Mouse (Mus musculus): ENCODE results near the gene Chrna5. TPM values are rescaled to one million over a fixed set of nuclear protein-coding genes. Genes with fewer than 3 reads are reported as not detected.

Chrna5 gene
- polyA plus RNA-seq, 1 experiment from 2014 or later = 0.20 TPM

GRCm38 (mm10) chr9:54981291-54982191 lies 861 bp downstream of the Chrna5 start:
- no peak overlapping the region for H3K27ac ChIP-seq
- peak overlapping the region; percentile 62 for H3K4me3 ChIP-seq
- no peak overlapping the region for H3K9ac ChIP-seq
- H3K4me1 ChIP-seq = peaks cover 11% of the 10 kb centered on the region
- no peaks in the 10 kb centered on the region for H3K9me3 ChIP-seq (replicated peaks)
- peak; percentile 70 for ATAC-seq
- WGBS (ENCODE audit: insufficient replicate concordance) = under 1% methylated on average over 85 of the region's 85 CpGs
- peak overlapping the region; percentile 81 for H3K4me2 ChIP-seq
- H3K27me3 ChIP-seq (replicated peaks) = peaks cover 70% of the 10 kb centered on the region
- H3K36me3 ChIP-seq = no peaks in the 10 kb centered on the region

- 11% methylated on average over 7 of the region's 7 CpGs for WGBS (ENCODE audit: insufficient replicate concordance)
- Histone ChIP-seq H3K27ac (no peak overlapping the region), H3K27me3 (replicated peaks) (peaks cover 70% of the 10 kb centered on the region), H3K4me1 (peaks cover 11% of the 10 kb centered on the region), H3K4me3 (peak overlapping the region; percentile 62; the same call in 1 of the 2 replicates), H3K4me2 (no peak overlapping the region), H3K36me3 (no peaks in the 10 kb centered on the region), H3K9ac (no peak overlapping the region), H3K9me3 (replicated peaks) (no peaks in the 10 kb centered on the region)
- ATAC-seq = no peak
Measured at GRCm38 (mm10) chr9:54982401-54982800, 1.7 kb downstream of the Chrna5 start.

GRCm38 (mm10) chr9:54990362-54990761 lies 9.7 kb downstream of the Chrna5 start:
- H3K9me3 ChIP-seq (replicated peaks) = no peaks in the 10 kb centered on the region
- 52% methylated on average over 3 of the region's 3 CpGs for WGBS (ENCODE audit: insufficient replicate concordance)
- H3K4me3 ChIP-seq = no peak overlapping the region
- H3K27me3 ChIP-seq (replicated peaks) = peaks cover 23% of the 10 kb centered on the region
- no peak for ATAC-seq
- H3K9ac ChIP-seq = no peak overlapping the region
- no peak overlapping the region for H3K4me2 ChIP-seq
- peaks cover 2% of the 10 kb centered on the region for H3K4me1 ChIP-seq
- no peak overlapping the region for H3K27ac ChIP-seq
- H3K36me3 ChIP-seq = no peaks in the 10 kb centered on the region

DNA sequence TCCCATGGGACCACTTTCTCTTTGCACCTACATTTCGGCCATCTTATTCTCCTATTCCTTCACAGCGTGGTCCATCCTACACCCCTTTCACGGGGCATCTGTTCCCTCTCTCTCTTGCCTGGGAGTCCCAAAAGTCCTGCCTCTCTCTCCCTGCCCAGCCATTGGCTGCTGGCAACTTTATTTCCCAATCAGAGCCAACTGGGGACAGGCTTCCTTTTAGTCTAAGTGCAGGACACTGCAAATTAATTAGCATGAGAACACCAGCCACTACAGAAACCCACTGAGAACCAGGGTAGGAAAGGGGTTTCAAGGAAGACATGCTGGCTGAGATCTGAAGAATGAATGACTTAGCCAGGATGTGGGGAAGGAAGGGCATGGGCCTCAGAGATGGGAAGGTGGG lies 13.7 kb downstream of the Chrna5 start:
- WGBS (ENCODE audit: insufficient replicate concordance) = 64% methylated on average over 3 of the region's 3 CpGs
- H3K9ac ChIP-seq = no peak overlapping the region
- H3K4me3 ChIP-seq = no peak overlapping the region
- no peaks in the 10 kb centered on the region for H3K9me3 ChIP-seq (replicated peaks)
- ATAC-seq = no peak
- peaks cover 8% of the 10 kb centered on the region for H3K4me1 ChIP-seq
- H3K36me3 ChIP-seq = no peaks in the 10 kb centered on the region
- no peak overlapping the region for H3K27ac ChIP-seq
- H3K4me2 ChIP-seq = no peak overlapping the region
- H3K27me3 ChIP-seq (replicated peaks) = peaks cover 17% of the 10 kb centered on the region

DNA sequence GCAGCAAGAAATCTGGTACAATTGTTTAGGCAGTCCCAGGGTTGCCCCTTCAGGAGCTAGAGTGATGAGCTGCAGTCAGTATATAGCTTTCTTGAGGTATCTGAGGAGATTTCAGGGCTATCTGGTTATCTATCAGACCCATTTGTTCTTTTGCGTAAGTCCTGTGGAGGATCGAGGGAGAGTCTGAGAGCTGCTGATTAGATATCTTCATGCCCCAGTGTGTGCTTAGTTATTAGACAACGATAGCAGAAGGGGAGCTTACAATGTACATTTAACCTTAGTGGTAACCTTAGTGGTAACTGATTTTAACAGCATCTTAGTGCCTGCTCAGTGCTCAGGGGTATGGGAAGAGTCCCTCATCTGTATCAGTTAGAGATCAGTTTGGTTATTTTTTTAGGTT lies 15.0 kb downstream of the Chrna5 start:
- Histone ChIP-seq H3K36me3 (no peaks in the 10 kb centered on the region), H3K27ac (no peak overlapping the region), H3K9me3 (replicated peaks) (no peaks in the 10 kb centered on the region), H3K9ac (no peak overlapping the region), H3K4me1 (peaks cover 8% of the 10 kb centered on the region), H3K4me2 (no peak overlapping the region), H3K27me3 (replicated peaks) (peaks cover 21% of the 10 kb centered on the region), H3K4me3 (no peak overlapping the region)
- peak; percentile 66 for ATAC-seq
- WGBS (ENCODE audit: insufficient replicate concordance) = 11% methylated on average over 3 of the region's 3 CpGs

DNA sequence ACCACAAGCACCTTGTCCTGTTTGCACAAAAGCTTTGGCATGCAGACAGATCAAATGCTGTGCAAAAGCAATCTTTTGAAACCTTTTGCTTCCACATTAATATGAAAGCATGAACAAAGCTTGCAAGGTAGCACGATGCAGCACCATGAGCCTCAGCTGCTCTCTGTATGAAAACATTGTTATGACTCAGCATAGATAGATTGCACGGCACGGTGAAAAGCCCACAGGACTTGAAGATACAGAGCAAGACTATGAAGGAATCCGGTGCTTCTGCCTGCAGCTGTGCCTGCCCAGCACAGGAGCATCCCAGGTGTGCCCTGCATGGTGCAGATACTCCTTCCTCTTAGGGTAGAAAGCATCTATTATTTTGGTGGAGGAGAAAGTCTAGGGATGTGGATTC lies 22.9 kb downstream of the Chrna5 start:
- H3K27ac ChIP-seq = no peak overlapping the region
- 64% methylated on average over 4 of the region's 4 CpGs for WGBS (ENCODE audit: insufficient replicate concordance)
- no peak overlapping the region for H3K4me3 ChIP-seq
- H3K27me3 ChIP-seq (replicated peaks) = 0 out of 2 replicates have a peak, but pooled peaks cover 8% of the 10 kb centered on the region
- ATAC-seq = no peak
- no peaks in the 10 kb centered on the region for H3K9me3 ChIP-seq (replicated peaks)
- H3K36me3 ChIP-seq = no peaks in the 10 kb centered on the region
- no peak overlapping the region for H3K4me2 ChIP-seq
- H3K4me1 ChIP-seq = no peaks in the 10 kb centered on the region
- H3K9ac ChIP-seq = no peak overlapping the region

DNA sequence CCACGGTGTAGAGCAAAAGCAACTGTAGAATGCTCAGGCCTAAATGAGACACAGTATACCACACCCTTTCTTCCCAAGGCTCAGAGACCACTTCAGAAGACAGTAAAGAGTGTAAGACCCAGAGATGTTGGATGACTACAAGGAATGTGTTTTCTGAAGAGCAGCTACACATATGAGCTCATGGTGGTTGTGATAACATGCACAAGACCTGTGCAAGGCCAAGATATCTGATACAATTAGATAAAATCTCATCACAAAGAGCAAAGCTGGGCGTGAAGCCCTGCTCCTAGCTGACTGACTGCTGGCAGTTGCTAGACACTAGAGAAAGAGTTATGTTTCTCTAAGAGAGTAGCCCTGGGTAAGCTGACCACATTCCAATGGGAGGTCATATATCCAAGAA lies 29.0 kb downstream of the Chrna5 start:
- Histone ChIP-seq H3K9me3 (replicated peaks) (no peaks in the 10 kb centered on the region), H3K4me1 (0 out of 2 replicates have a peak, but pooled peaks cover 4% of the 10 kb centered on the region), H3K27ac (no peak overlapping the region), H3K27me3 (replicated peaks) (no peaks in the 10 kb centered on the region), H3K9ac (no peak overlapping the region), H3K36me3 (no peaks in the 10 kb centered on the region), H3K4me3 (no peak overlapping the region), H3K4me2 (no peak overlapping the region)
- WGBS (ENCODE audit: insufficient replicate concordance) = 46% methylated on average over 2 of the region's 2 CpGs
- no peak for ATAC-seq

GRCm38 (mm10) chr9:55010588-55011350 lies 30.1 kb downstream of the Chrna5 start:
- Histone ChIP-seq H3K9ac (no peak overlapping the region), H3K27me3 (replicated peaks) (peaks cover 4% of the 10 kb centered on the region; the same call in 1 of the 2 replicates), H3K36me3 (no peaks in the 10 kb centered on the region), H3K9me3 (replicated peaks) (no peaks in the 10 kb centered on the region), H3K27ac (no peak overlapping the region), H3K4me2 (no peak overlapping the region), H3K4me1 (0 out of 2 replicates have a peak, but pooled peaks cover 4% of the 10 kb centered on the region), H3K4me3 (no peak overlapping the region)
- ATAC-seq = no peak
- WGBS (ENCODE audit: insufficient replicate concordance) = 44% methylated on average over 6 of the region's 6 CpGs

DNA sequence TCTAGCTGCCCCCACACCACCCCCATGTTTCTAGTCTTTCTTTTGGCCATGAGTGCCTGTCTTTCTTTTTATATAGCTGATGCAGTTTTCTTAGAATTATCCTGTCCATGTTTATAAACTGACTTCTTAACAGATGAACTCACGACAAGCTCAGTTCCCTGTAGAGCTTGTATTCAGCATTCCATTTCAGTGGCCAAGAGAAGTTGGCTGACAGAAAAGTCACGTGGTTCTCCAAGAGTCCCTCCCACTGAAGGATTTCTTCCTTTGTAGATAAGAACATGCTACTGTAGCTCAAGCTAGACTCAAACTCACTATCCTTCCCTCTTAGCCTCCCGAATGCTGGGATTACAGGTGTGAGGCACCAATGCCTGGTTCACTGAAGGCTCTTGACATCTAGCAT lies 36.2 kb downstream of the Chrna5 start:
- H3K9ac ChIP-seq = no peak overlapping the region
- H3K4me2 ChIP-seq = no peak overlapping the region
- H3K4me1 ChIP-seq = no peaks in the 10 kb centered on the region
- no peak overlapping the region for H3K4me3 ChIP-seq
- no peaks in the 10 kb centered on the region for H3K9me3 ChIP-seq (replicated peaks)
- no peak for ATAC-seq
- 51% methylated on average over 3 of the region's 3 CpGs for WGBS (ENCODE audit: insufficient replicate concordance)
- H3K27ac ChIP-seq = no peak overlapping the region
- H3K27me3 ChIP-seq (replicated peaks) = peaks cover 9% of the 10 kb centered on the region; the same call in 1 of the 2 replicates
- H3K36me3 ChIP-seq = no peaks in the 10 kb centered on the region

DNA sequence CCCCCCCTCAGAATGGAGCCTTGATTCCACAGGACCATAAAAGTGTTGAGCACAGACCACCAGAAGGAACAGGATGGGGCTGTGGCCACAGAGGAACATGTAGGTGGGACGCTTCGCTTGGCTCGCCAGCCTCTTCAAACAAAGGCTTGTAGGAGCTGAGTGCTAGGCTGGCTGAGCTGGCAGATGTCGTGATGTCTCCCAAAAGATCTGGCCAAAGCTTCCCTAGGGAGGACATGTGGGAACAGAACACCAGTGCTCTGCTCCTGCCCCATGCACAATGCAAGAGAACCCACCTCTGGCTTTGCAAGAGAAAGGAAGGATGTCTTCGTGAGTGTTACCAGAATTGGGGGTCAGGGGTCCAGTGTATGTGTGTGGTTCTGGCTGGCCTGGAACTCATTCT lies 42.6 kb downstream of the Chrna5 start:
- no peaks in the 10 kb centered on the region for H3K9me3 ChIP-seq (replicated peaks)
- H3K27me3 ChIP-seq (replicated peaks) = peaks cover 60% of the 10 kb centered on the region
- no peak overlapping the region for H3K4me3 ChIP-seq
- peaks cover 5% of the 10 kb centered on the region; the same call in 1 of the 2 replicates for H3K4me1 ChIP-seq
- no peaks in the 10 kb centered on the region for H3K36me3 ChIP-seq
- H3K27ac ChIP-seq = no peak overlapping the region
- H3K9ac ChIP-seq = no peak overlapping the region
- no peak for ATAC-seq
- no peak overlapping the region for H3K4me2 ChIP-seq
- 65% methylated on average over 5 of the region's 5 CpGs for WGBS (ENCODE audit: insufficient replicate concordance)

DNA sequence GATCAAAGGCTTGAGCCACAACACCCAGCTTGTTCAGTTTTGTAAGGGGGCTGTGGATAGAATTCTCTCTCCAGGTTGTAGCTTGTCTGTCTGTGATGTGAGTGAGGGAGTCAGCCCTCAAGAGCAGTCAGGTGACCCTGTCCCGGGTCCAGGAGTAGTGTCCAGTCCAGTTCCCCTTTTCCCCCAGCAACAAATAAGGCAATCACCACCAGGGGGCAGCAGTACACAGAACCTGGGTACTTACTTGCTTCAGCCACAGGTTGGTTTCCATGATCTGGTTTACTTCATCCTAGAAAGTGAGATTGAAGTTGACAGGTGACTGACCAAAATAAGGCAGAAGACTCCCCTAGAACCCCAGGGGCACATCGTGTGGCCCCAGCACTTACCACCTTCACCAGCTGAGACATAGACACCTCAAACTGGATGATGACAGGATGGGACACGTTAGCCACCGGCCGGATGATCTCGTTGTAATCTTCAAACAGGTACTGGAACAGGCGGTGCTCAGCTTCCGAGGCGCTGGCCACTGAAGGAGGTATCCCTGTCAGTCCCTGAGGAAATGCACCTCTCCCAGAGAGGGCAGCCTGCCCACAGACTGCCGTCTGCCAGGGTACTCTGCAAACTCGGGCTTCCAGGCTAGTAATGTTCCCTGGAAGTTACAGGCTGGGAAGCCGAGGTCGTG lies 43.4 kb downstream of the Chrna5 start:
- no peak for ATAC-seq
- H3K9ac ChIP-seq = no peak overlapping the region
- peaks cover 5% of the 10 kb centered on the region; the same call in 1 of the 2 replicates for H3K4me1 ChIP-seq
- H3K4me2 ChIP-seq = no peak overlapping the region
- peaks cover 64% of the 10 kb centered on the region for H3K27me3 ChIP-seq (replicated peaks)
- WGBS (ENCODE audit: insufficient replicate concordance) = 31% methylated on average over 13 of the region's 13 CpGs
- H3K36me3 ChIP-seq = no peaks in the 10 kb centered on the region
- no peak overlapping the region for H3K27ac ChIP-seq
- no peak overlapping the region for H3K4me3 ChIP-seq
- H3K9me3 ChIP-seq (replicated peaks) = no peaks in the 10 kb centered on the region

All from liver, embryonic 12.5 days (tissue).